Mouse (Mus musculus): ENCODE results near the gene Slc25a39.

Gene Slc25a39

DNA sequence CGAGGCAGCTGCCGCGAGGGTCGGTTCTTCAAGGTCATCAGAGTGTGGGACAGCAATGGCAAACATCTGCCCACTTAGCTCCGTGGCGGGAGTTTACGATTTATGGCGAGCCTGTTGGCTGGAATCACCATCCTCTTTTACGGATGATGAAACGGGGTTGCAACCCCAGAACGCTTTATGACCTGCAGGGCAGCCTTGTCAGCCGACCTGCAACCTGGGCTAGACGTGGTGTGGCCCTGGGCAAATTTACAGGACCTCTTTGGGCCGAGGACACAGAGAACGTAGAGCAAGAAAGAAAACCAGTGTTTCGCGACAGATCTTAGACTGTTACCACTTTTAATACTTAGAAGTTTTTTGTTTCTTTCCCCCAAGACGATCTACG lies at the start of gene Slc25a39:
Gene Slc25a39, minus strand, starts transcription at position 113 of the 382 bp plus-strand sequence.
- in situ Hi-C loops (cut with MboI; ENCODE audit: low sequenced_read_pairs), result loop anchor here (5.0 kb wide), 1 partner anchor 86 kb away; no protein-coding TSS in a partner anchor

GRCm38 (mm10) chr11:102455740-102456396 lies 48.1 kb upstream of the Slc25a39 start:
- in situ Hi-C loops (cut with MboI; ENCODE audit: low sequenced_read_pairs), result no loop called here

- in situ Hi-C loops (cut with MboI; ENCODE audit: low sequenced_read_pairs), result no loop called here
Observed at GRCm38 (mm10) chr11:102453131-102453530, 45.4 kb upstream of the Slc25a39 start.

DNA sequence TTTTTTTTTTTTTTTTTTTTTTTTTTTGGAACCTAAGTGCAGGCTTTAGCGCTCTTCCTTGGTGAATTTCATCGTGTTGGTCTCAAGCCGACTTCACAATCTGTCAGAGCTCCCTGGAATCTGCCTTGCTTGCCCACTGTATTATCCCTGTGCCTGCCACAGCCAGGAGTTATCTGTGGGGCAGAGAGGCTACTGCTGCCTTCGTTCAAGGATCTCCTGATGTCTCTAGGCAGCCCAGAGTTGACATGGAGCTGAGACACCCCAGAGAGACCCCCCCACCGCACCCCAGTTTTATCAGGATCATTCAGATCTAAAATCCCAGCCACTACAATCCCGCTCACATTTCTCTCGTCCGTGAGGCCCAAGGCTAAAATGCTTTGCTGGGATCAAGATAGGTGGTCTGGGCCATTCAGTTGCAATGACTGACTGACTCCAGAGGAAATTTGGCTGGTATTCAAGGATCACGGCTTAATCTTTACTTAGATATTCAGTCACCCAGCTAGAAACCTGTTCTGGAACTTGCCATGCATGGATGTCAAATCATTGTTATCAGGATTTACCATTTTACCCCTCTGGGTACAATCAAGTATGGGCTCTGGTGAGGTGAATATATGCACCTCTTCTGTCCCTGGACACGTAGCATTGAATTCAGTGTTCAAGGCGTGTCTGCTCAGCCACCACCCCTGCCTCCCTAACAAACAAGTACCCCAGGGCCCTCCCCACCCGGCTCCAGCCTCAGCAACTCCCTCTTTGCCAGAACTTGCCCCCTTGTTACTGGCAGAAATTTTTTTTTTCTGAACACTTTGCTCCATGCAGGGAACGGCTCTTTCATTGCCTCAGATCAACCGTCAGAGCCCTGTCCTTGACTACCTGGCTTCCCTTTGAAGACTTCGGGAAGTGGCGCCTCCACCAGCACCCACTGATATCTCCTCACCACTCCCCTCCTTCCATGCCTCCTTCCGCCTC lies 41.6 kb upstream of the Slc25a39 start:
- in situ Hi-C loops (cut with MboI; ENCODE audit: low sequenced_read_pairs), result no loop called here

DNA sequence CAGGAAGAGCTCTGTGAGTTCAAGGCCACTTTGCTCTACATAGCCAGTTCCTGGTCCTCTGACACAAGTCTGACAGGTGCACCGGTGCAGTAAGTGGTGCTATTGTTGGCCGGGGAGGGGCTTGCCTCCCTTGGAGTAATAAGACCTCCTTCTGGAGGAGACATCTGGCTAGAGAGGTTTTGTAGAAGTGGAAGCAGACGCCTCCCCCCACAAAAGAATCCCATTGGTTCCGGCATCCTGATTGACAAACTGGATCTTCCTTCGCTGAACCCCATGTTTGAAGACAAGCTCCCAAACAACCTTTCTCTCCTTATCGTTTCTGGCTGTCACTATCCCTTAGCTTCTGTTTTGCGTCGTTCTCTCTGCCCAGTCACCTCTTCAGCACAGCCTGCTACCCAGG lies 40.6 kb upstream of the Slc25a39 start:
- in situ Hi-C loops (cut with MboI; ENCODE audit: low sequenced_read_pairs), result no loop called here

DNA sequence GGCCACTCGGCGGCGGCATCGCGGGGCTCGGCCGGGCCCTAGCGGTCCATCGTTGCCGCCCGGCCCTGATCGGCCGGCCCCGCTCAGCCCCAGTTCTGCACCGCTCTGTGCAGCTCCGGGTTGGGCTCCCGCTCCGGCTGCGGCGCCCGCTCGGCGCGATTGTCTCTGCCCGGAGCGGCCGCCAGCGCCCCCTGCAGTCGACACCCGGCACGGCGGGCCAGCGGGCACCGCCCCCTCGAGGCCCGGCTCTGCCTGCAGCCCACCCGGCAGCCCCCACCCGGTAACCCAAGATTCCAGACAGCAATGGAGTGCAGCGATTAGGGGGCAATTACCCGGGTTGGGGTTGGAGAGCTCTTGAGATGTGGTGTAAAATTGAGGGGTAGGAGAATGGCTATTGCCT lies 39.8 kb upstream of the Slc25a39 start, which contains the start of gene Fam171a2:
Gene Fam171a2, minus strand, starts transcription at position 186 of the 400 bp plus-strand sequence.
- in situ Hi-C loops (cut with MboI; ENCODE audit: low sequenced_read_pairs), result no loop called here

- in situ Hi-C loops (cut with MboI; ENCODE audit: low sequenced_read_pairs), result no loop called here
Observed at GRCm38 (mm10) chr11:102446581-102447461, 39.1 kb upstream of the Slc25a39 start.

- in situ Hi-C loops (cut with MboI; ENCODE audit: low sequenced_read_pairs), result no loop called here
Observed at GRCm38 (mm10) chr11:102445891-102446361, 38.2 kb upstream of the Slc25a39 start.

DNA sequence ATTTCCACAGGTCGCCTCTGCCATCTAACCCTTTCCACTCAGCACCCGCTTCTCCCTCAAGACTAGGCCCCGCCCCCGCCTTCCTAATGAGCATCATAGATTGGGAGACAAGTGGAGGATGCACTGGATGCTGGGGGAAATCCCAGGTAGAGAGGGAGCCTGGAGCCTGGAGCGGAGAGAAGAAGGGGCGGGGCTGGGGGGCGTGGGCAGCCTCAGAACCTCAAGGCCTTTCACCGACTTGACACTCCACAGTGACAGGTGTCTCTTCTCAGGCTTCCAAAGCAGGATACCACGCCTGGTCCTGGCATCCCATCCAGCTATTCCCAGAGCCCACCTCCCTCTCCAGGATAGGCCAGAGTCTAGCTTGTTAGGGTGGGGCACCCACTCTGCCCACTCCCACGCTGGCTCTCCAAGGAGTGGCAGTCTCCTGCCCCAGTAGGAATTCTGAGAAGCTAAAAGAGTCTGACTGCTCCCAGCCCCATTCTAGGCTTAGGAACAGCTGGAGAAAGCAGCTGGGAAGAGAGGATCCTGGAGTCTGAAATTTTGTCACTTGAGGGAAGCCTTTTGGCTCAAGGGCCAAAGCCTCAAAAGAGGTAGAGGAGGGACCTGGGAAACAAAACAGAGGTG lies 37.6 kb upstream of the Slc25a39 start:
- in situ Hi-C loops (cut with MboI; ENCODE audit: low sequenced_read_pairs), result no loop called here

- in situ Hi-C loops (cut with MboI; ENCODE audit: low sequenced_read_pairs), result no loop called here
Observed at GRCm38 (mm10) chr11:102444781-102445180, 37.0 kb upstream of the Slc25a39 start.

DNA sequence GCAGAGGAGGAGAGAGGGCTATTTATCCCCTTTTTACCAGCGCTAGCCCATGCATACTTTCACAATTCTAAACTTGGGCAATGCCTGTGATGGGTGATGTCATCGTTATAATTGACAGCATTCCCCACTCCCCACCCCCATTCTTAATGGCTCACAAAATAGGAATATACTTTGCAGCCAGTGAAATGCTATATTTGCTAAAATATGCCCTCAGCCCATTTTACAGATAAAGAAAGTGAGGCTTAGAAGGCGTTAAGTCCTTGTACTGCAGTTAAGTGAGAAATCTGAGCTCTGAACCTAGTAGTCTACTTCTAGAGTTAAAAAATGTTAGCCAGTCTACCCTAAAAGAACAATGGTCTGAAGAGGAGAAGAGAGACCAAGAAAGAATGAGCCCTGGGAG lies 36.6 kb upstream of the Slc25a39 start:
- in situ Hi-C loops (cut with MboI; ENCODE audit: low sequenced_read_pairs), result no loop called here

GRCm38 (mm10) chr11:102443740-102444139 lies 36.0 kb upstream of the Slc25a39 start:
- in situ Hi-C loops (cut with MboI; ENCODE audit: low sequenced_read_pairs), result no loop called here

GRCm38 (mm10) chr11:102442089-102442488 lies 34.3 kb upstream of the Slc25a39 start:
- in situ Hi-C loops (cut with MboI; ENCODE audit: low sequenced_read_pairs), result no loop called here

- in situ Hi-C loops (cut with MboI; ENCODE audit: low sequenced_read_pairs), result no loop called here
Observed at GRCm38 (mm10) chr11:102441434-102441833, 33.7 kb upstream of the Slc25a39 start.

GRCm38 (mm10) chr11:102440255-102440654 lies 32.5 kb upstream of the Slc25a39 start:
- in situ Hi-C loops (cut with MboI; ENCODE audit: low sequenced_read_pairs), result no loop called here

DNA sequence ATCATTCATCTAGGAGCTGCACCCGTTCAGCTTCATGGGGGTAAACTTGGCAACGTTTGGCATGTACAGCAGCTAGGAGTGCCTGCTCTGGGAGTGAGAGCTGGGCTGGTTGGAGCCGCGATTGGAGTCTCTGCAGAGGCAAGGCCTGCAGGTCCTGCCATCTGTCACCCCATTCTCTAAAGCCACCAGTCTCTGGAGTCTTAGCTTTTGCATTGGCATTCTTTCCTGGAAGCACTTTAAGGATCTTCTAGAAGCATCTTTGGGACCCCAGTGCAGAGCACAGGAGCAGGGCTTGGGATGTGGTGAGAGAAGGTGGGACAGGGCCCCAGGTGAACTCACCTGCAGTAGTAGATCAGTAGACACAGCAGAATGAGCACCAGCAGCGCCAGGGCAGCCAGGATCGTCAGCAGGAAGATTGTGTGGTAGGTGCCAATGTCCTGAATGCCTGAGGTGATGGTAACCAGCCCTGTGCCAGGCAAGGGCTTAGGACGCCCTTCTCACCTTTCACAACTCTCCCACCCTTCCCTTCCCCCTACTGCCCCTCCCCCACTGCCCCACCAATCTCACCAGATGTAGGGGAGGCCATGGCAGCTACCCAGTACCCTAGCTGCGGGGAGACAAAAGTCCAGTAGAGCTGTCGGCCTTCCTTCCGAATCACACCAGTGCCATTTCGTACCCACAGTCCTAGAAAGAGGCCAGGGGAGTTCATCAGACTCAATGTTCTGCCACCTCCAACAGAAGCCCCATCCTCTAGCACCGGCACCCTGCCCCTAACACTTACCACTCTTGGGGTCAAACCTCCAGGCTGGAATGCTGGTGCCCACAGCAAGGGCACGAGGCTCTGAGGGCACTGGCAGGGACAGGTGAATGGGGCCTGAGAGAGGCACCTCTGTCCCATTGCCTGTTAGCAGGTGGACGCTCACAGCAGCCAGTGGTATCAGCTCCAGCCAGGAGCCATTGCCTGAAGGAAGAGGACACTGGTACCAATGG lies 31.6 kb upstream of the Slc25a39 start:
- in situ Hi-C loops (cut with MboI; ENCODE audit: low sequenced_read_pairs), result no loop called here

DNA sequence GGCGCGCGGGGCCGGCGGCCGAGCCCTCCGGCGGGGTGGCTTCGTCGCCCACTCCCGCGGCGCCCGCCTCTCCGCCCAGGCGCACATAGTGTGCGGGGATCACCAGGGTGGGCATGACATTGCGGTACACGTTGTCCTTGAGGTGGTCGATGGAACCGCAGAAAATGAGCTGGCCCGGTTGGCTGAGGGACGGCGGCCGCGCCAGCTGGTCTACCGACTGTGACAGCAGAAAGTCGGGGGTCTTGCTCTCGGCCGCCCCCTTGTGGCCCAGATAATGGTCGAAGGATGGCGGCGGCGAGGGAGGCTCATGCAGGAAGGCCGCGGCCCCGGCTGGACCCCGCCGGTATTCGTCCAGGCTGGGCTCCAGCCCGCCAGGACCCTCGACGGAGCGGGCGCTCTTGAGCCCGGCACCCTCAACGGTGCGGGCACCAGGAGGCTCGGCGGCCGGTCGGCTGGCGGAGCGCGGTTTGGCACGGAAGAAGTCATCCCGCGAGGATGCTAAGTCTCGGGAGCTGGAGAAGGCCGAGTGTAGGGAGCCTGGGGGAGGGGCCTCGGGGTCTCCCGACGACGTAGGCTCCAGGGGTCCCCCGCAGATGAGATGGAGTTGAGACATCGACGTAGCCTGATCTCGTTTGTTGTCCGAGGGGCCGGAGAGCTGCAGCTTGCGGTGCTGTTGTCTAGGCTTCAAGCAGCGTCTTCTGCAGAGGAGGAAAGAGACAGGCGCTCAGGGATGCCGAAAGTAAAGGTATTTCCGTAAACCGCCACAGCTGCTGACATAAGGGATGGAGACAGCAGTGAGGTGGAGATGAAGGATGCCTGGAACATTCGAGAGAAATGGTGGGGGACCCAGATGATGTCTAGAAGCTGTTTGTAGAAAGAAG lies 30.7 kb upstream of the Slc25a39 start:
- in situ Hi-C loops (cut with MboI; ENCODE audit: low sequenced_read_pairs), result no loop called here
